Comparison of ENCODE assay signal across 9 mouse cellular contexts in genomic region chr10:115097163-115097562, GRCm38 (mm10).
DNase-seq lines count a peak whose midpoint lies in the region; ATAC-seq lines count a peak whose summit lies in the region.
"Had no signal": no experiment of that assay in that cellular context is flagged by ENCODE, and none has a peak within 500 bp of the region (broad histone marks: within the 10 kb centered on the region; RNA-seq: fewer than 3 reads in every experiment).

No protein-coding gene starts in this region.

- H3K36me3 ChIP-seq in liver, embryonic 11.5 days (ENCODE audit: control insufficient read depth, insufficient read depth, low read length) = no peaks in the 10 kb centered on the region

- intact Hi-C loops in heart, postnatal 10 days (cut with DNase I) = loop anchor here (5.0 kb wide), 1 partner anchor 640 kb away; no protein-coding TSS in a partner anchor

- H3K27ac ChIP-seq in liver, embryonic 11.5 days (ENCODE audit: low read depth, low read length) = no peak overlapping the region

- no peaks in the 10 kb centered on the region for H3K4me1 ChIP-seq in liver, embryonic 11.5 days (replicated peaks; ENCODE audit: control insufficient read depth, insufficient read depth, low read length)

- H3K9me3 ChIP-seq in liver, embryonic 11.5 days (ENCODE audit: control insufficient read depth, low read length) = no peaks in the 10 kb centered on the region

- WGBS in liver, embryonic 11.5 days = 13% methylated on average over 5 of the region's 5 CpGs

- H3K9ac ChIP-seq in liver, embryonic 11.5 days (ENCODE audit: low read depth, low read length) = no peak overlapping the region

- peak; percentile 16 to 18 for DNase-seq in urinary bladder, postnatal 36 days (ENCODE audit: low spot score in 2 of 2)
- DNase-seq in urinary bladder, postnatal 4 days (ENCODE audit: low spot score in 2 of 2) = no peak
- peak; percentile 72 to 81 for DNase-seq in cerebellum, postnatal 25 days
- peak; percentile 12 to 54 for DNase-seq in heart, postnatal 10 days
- DNase-seq in kidney, postnatal 14 days = peak; percentile 50
- DNase-seq in liver, embryonic 11.5 days (ENCODE audit: low spot score) = peak; percentile 34
- DNase-seq in retina, adult 2 months (ENCODE audit: low read depth, low spot score) = peak; percentile 44
- no peak for DNase-seq in ovary, adult 18-20 months (ENCODE audit: low spot score)

- H3K4me3 ChIP-seq in liver, embryonic 11.5 days (ENCODE audit: low read depth, low read length) = no peak overlapping the region
- H3K4me3 ChIP-seq: erythroblast, embryonic 14.5 days had no signal

- no peaks in the 10 kb centered on the region for H3K27me3 ChIP-seq in liver, embryonic 11.5 days (replicated peaks; ENCODE audit: control insufficient read depth, insufficient read depth, low read length)

- no peak for ATAC-seq in liver, embryonic 11.5 days (replicated peaks; ENCODE audit: low FRiP score)

- no peak overlapping the region for H3K4me2 ChIP-seq in liver, embryonic 11.5 days

Comparison
In these comparisons a context has a peak if more than half of its experiments do, and no peak if none do; other contexts are left out.
1. DNase-seq: peak in urinary bladder, postnatal 36 days (2 of 2), cerebellum, postnatal 25 days (2 of 2), heart, postnatal 10 days (2 of 2), kidney, postnatal 14 days (single experiment), liver, embryonic 11.5 days (single experiment) and retina, adult 2 months (single experiment); none in urinary bladder, postnatal 4 days (0 of 2) and ovary, adult 18-20 months (single experiment).